Mouse (Mus musculus): ENCODE results near the gene Traf6.

The Traf6 gene

GRCm38 (mm10) chr2:101678236-101679021 lies at the start of gene Traf6:
TSS of gene Traf6 (plus strand) at chr2:101678429.
- peak; percentile 87 for DNase-seq

GRCm38 (mm10) chr2:101638979-101639839 lies 39.0 kb upstream of the Traf6 start:
- DNase-seq = no peak

- no peak for DNase-seq
Measured at GRCm38 (mm10) chr2:101639840-101640350, 38.3 kb upstream of the Traf6 start.

GRCm38 (mm10) chr2:101645841-101646240 lies 32.4 kb upstream of the Traf6 start:
- no peak for DNase-seq

- no peak for DNase-seq
Measured at GRCm38 (mm10) chr2:101648361-101648760, 29.9 kb upstream of the Traf6 start.

- DNase-seq = no peak
Measured at GRCm38 (mm10) chr2:101649114-101649671, 29.0 kb upstream of the Traf6 start, which contains the start of the genes Rag1 and B230118H07Rik. TSS of gene Rag1 (minus strand) at chr2:101649501. TSS of gene B230118H07Rik (minus strand) at chr2:101649532.

GRCm38 (mm10) chr2:101650446-101650845 lies 27.8 kb upstream of the Traf6 start:
- DNase-seq = no peak

GRCm38 (mm10) chr2:101652204-101652920 lies 25.9 kb upstream of the Traf6 start:
- DNase-seq = no peak

- peak; percentile 77 for DNase-seq
Measured at GRCm38 (mm10) chr2:101652921-101653597, 25.2 kb upstream of the Traf6 start.

GRCm38 (mm10) chr2:101660536-101660935 lies 17.7 kb upstream of the Traf6 start:
- DNase-seq = no peak

- DNase-seq = peak; percentile 90
Measured at GRCm38 (mm10) chr2:101665058-101665702, 13.0 kb upstream of the Traf6 start.

GRCm38 (mm10) chr2:101665703-101666092 lies 12.5 kb upstream of the Traf6 start:
- no peak for DNase-seq

GRCm38 (mm10) chr2:101668751-101669150 lies 9.5 kb upstream of the Traf6 start:
- DNase-seq = no peak

GRCm38 (mm10) chr2:101673547-101673946 lies 4.7 kb upstream of the Traf6 start:
- peak; percentile 44 for DNase-seq

GRCm38 (mm10) chr2:101679164-101679784 lies 1.0 kb downstream of the Traf6 start:
- DNase-seq = no peak

- no peak for DNase-seq
Measured at GRCm38 (mm10) chr2:101684421-101684820, 6.2 kb downstream of the Traf6 start.

- DNase-seq = no peak
Measured at GRCm38 (mm10) chr2:101688011-101688410, 9.8 kb downstream of the Traf6 start.

GRCm38 (mm10) chr2:101690252-101690827 lies 12.1 kb downstream of the Traf6 start:
- no peak for DNase-seq

GRCm38 (mm10) chr2:101693043-101693442 lies 14.8 kb downstream of the Traf6 start:
- DNase-seq = no peak

GRCm38 (mm10) chr2:101693577-101694215 lies 15.5 kb downstream of the Traf6 start:
- DNase-seq = no peak
